Mouse (Mus musculus): Measurements from ENCODE around the gene Gm21992.

- TF ChIP-seq CTCF (IDR thresholded peaks at IDR 0.05; ENCODE audit: low read depth, low read length) (no peak), GATA1 (IDR thresholded peaks at IDR 0.05; ENCODE audit: borderline replicate concordance, low read length) (no peak), TAL1 (conservative IDR thresholded peaks at IDR 0.05; ENCODE audit: low read depth, low read length) (no peak), POLR2AphosphoS5 (IDR thresholded peaks at IDR 0.05; ENCODE audit: insufficient replicate concordance, low read depth, low read length) (no peak)
These were observed 44.0 kb upstream of the Gm21992 start for GRCm38 (mm10) chr19:4855470-4855820.
